11 mouse cellular contexts compared by ENCODE assay signal in genomic region chr4:125915166-125915565, GRCm38 (mm10).
A peak's percentile ranks its signal among the peaks of the same experiment; 100 is the strongest.
DNase-seq lines count a peak whose midpoint lies in the region; ATAC-seq and TF ChIP-seq lines count a peak whose summit lies in the region.
"Had no signal": no experiment of that assay in that cellular context is flagged by ENCODE, and none has a peak within 500 bp of the region (broad histone marks: within the 10 kb centered on the region; RNA-seq: fewer than 3 reads in every experiment).

No protein-coding gene starts in this region.

- no peaks in the 10 kb centered on the region for H3K36me3 ChIP-seq in hindbrain, embryonic 11.5 days (ENCODE audit: control insufficient read depth, insufficient read depth, low read length)
- no peaks in the 10 kb centered on the region for H3K36me3 ChIP-seq in hindbrain, embryonic 13.5 days
- no peaks in the 10 kb centered on the region for H3K36me3 ChIP-seq in neural tube, embryonic 15.5 days
- no peaks in the 10 kb centered on the region for H3K36me3 ChIP-seq in stomach, postnatal 0 days (ENCODE audit: control insufficient read depth, insufficient read depth, low read length)
- H3K36me3 ChIP-seq: limb, embryonic 13.5 days had no signal

- no peak overlapping the region for H3K27ac ChIP-seq in hindbrain, embryonic 11.5 days (ENCODE audit: low read depth, low read length)
- H3K27ac ChIP-seq in hindbrain, embryonic 13.5 days: no peak overlapping the region
- no peak overlapping the region for H3K27ac ChIP-seq in neural tube, embryonic 15.5 days (replicated peaks)
- no peak overlapping the region for H3K27ac ChIP-seq in stomach, postnatal 0 days (replicated peaks)
- H3K27ac ChIP-seq: limb, embryonic 13.5 days had no signal

- TF ChIP-seq EP300 in stomach, postnatal 0 days (optimal IDR thresholded peaks at IDR 0.05): no peak

- no peak overlapping the region for H3K9ac ChIP-seq in hindbrain, embryonic 11.5 days (ENCODE audit: low read depth, low read length)
- H3K9ac ChIP-seq in hindbrain, embryonic 13.5 days: no peak overlapping the region
- H3K9ac ChIP-seq in neural tube, embryonic 15.5 days (replicated peaks): no peak overlapping the region
- no peak overlapping the region for H3K9ac ChIP-seq in stomach, postnatal 0 days (ENCODE audit: low read length)
- H3K9ac ChIP-seq: limb, embryonic 13.5 days had no signal

- H3K4me1 ChIP-seq in hindbrain, embryonic 11.5 days (replicated peaks; ENCODE audit: control insufficient read depth, insufficient read depth, low read length): peaks cover 12% of the 10 kb centered on the region
- H3K4me1 ChIP-seq in hindbrain, embryonic 13.5 days (replicated peaks): peaks cover 49% of the 10 kb centered on the region
- H3K4me1 ChIP-seq in neural tube, embryonic 15.5 days: peaks cover 26% of the 10 kb centered on the region
- no peaks in the 10 kb centered on the region for H3K4me1 ChIP-seq in stomach, postnatal 0 days (replicated peaks; ENCODE audit: control insufficient read depth, insufficient read depth)

- H3K4me3 ChIP-seq in hindbrain, embryonic 11.5 days (ENCODE audit: low read depth, low read length): no peak overlapping the region
- H3K4me3 ChIP-seq in hindbrain, embryonic 13.5 days: no peak overlapping the region
- H3K4me3 ChIP-seq in neural tube, embryonic 15.5 days (replicated peaks): no peak overlapping the region
- no peak overlapping the region for H3K4me3 ChIP-seq in stomach, postnatal 0 days (ENCODE audit: low read depth, low read length)
- H3K4me3 ChIP-seq: limb, embryonic 13.5 days had no signal

- H3K9me3 ChIP-seq in hindbrain, embryonic 11.5 days (ENCODE audit: control insufficient read depth, low read length): no peaks in the 10 kb centered on the region
- no peaks in the 10 kb centered on the region for H3K9me3 ChIP-seq in hindbrain, embryonic 13.5 days
- no peaks in the 10 kb centered on the region for H3K9me3 ChIP-seq in neural tube, embryonic 15.5 days (replicated peaks)
- H3K9me3 ChIP-seq in stomach, postnatal 0 days (ENCODE audit: control insufficient read depth, low read length): no peaks in the 10 kb centered on the region
- H3K9me3 ChIP-seq: limb, embryonic 13.5 days had no signal

- WGBS in hindbrain, embryonic 11.5 days: 23% methylated on average over 8 of the region's 8 CpGs
- 28% methylated on average over 8 of the region's 8 CpGs for WGBS in hindbrain, embryonic 13.5 days
- 41% methylated on average over 8 of the region's 8 CpGs for WGBS in neural tube, embryonic 15.5 days
- WGBS in stomach, postnatal 0 days: 44% methylated on average over 8 of the region's 8 CpGs

- no peak for ATAC-seq in hindbrain, embryonic 11.5 days (ENCODE audit: low FRiP score)
- no peak for ATAC-seq in hindbrain, embryonic 13.5 days (ENCODE audit: low FRiP score)
- no peak for ATAC-seq in neural tube, embryonic 15.5 days (ENCODE audit: low FRiP score)
- ATAC-seq in stomach, postnatal 0 days (ENCODE audit: low FRiP score, low TSS enrichment): no peak
- no peak for ATAC-seq in inflammation-experienced regulatory T-cells, adult 6 months

- H3K27me3 ChIP-seq in hindbrain, embryonic 11.5 days (ENCODE audit: control insufficient read depth, insufficient read depth, low read length): peaks cover 10% of the 10 kb centered on the region
- peaks cover 29% of the 10 kb centered on the region for H3K27me3 ChIP-seq in hindbrain, embryonic 13.5 days
- peaks cover 26% of the 10 kb centered on the region for H3K27me3 ChIP-seq in neural tube, embryonic 15.5 days (replicated peaks)
- H3K27me3 ChIP-seq in stomach, postnatal 0 days (ENCODE audit: control insufficient read depth, insufficient read depth, low read length): no peaks in the 10 kb centered on the region

- no peak overlapping the region for H3K4me2 ChIP-seq in hindbrain, embryonic 11.5 days (replicated peaks; ENCODE audit: low read depth, low read length)
- H3K4me2 ChIP-seq in hindbrain, embryonic 13.5 days: no peak overlapping the region
- H3K4me2 ChIP-seq in neural tube, embryonic 15.5 days: no peak overlapping the region
- H3K4me2 ChIP-seq in stomach, postnatal 0 days (replicated peaks; ENCODE audit: low read depth): no peak overlapping the region
- H3K4me2 ChIP-seq: limb, embryonic 13.5 days had no signal

- TF ChIP-seq CTCF in stomach, postnatal 0 days (IDR thresholded peaks at IDR 0.05; ENCODE audit: low read depth): peak; percentile 53

- peak; percentile 72 for DNase-seq in hindbrain, embryonic 11.5 days (ENCODE audit: low spot score)
- peak; percentile 40 for DNase-seq in neural tube, embryonic 10.5 days (ENCODE audit: extremely low spot score, low spot score)
- DNase-seq in embryo, embryonic 11 days: peak; percentile 69
- DNase-seq in stomach, postnatal 0 days (ENCODE audit: low spot score): no peak
- no peak for DNase-seq in spleen, adult 12 weeks (ENCODE audit: low spot score)
- DNase-seq: adrenal gland, postnatal 25 days; kidney, postnatal 25 days had no signal

Comparison
In these comparisons a context has a peak if more than half of its experiments do, and no peak if none do; other contexts are left out.
1. DNase-seq: peak in hindbrain, embryonic 11.5 days (single experiment), neural tube, embryonic 10.5 days (single experiment) and embryo, embryonic 11 days (single experiment); none in stomach, postnatal 0 days (single experiment) and spleen, adult 12 weeks (single experiment).